Mouse (Mus musculus) neural tube, embryonic 15.5 days (tissue): ENCODE measurements at regions not wholly inside any gene's neighbourhood (a gene's known extent, or its start where the extent isn't known, plus 50 kb on each side); places are given as distances from the start of the nearest gene placed in this dataset.
"Not testable (repeated sequence)": the region's sequence is repeated elsewhere in the genome, so short reads cannot be mapped to it uniquely, and the experiment has no call there.

ENCODE experiments used
- ATAC-seq: fragments of 200-750 bp; cut with Nextera tagmentation; 2 replicates; pipeline ENCODE4 v1.8.0; 2017; ENCODE audit warnings: mild to moderate bottlenecking, moderate TSS enrichment, moderate library complexity; ENCODE audit not compliant: low FRiP score
- H3K27ac ChIP-seq: fragments of 300-500 bp; sonication (generic); replicated peaks from 2 replicates; pipeline ENCODE4 v1.5.1; 2015; ENCODE audit warnings: mild to moderate bottlenecking, inconsistent platforms
- H3K27me3 ChIP-seq: fragments of 300-500 bp; sonication (generic); replicated peaks from 2 replicates; pipeline ENCODE4 v1.6.1; 2015; ENCODE audit warnings: inconsistent platforms
- H3K36me3 ChIP-seq: fragments of 300-500 bp; sonication (generic); 2 replicates; pipeline ENCODE4 v1.6.1; 2015; ENCODE audit warnings: inconsistent platforms
- H3K4me1 ChIP-seq: fragments of 300-500 bp; sonication (generic); 2 replicates; pipeline ENCODE4 v1.6.1; 2015; ENCODE audit warnings: inconsistent platforms
- H3K4me2 ChIP-seq: fragments of 300-500 bp; sonication (generic); 2 replicates; pipeline ENCODE4 v1.6.1; 2015; ENCODE audit warnings: inconsistent platforms, mild to moderate bottlenecking, moderate library complexity
- H3K4me3 ChIP-seq: fragments of 300-500 bp; sonication (generic); replicated peaks from 2 replicates; pipeline ENCODE4 v1.5.1; 2015; ENCODE audit warnings: mild to moderate bottlenecking, inconsistent platforms
- H3K9ac ChIP-seq: fragments of 300-500 bp; sonication (generic); replicated peaks from 2 replicates; pipeline ENCODE4 v1.6.1; 2015; ENCODE audit warnings: mild to moderate bottlenecking, inconsistent platforms
- H3K9me3 ChIP-seq: fragments of 300-500 bp; sonication (generic); replicated peaks from 2 replicates; pipeline ENCODE4 v1.6.1; 2016; ENCODE audit warnings: inconsistent platforms
- whole genome bisulfite sequencing: fragments of 180-500 bp; shearing (Covaris S2); methylation state at CpG from one replicate; pipeline ENCODE4 v1.1.7; 2015; ENCODE audit warnings: mixed read lengths; 5-methylcytosine and 5-hydroxymethylcytosine counted together

DNA sequence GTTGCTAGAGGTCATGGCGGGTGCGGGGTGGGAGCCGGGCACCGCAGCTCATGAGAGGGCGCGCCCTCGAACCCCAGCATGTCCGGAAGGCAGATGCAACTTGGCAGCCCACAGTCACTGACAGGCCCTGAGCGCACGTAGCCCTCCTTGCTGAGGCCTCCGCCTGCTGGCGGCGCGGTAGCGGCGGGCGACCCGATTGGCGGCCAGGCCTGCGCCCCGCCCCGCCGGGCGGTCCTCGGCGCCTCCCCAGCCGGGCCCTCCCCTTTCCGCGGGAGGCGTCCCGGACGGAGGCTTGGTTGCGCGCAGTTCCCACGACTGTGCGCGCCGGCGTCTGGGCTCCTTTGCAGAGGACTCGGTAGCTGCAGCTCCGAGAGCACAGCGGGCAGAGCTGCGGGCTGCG, 301.9 kb downstream of the Hpcal1 start:
- Histone ChIP-seq H3K27ac (0 out of 2 replicates have a peak overlapping the region, but pooled peaks have one; percentile 20), H3K4me2 (peak overlapping the region; percentile 62), H3K9ac (peak overlapping the region; percentile 42), H3K4me3 (peak overlapping the region; percentile 54)
- ATAC-seq = peak; percentile 88; the same call in 1 of the 2 replicates
- not testable (repeated sequence) for H3K9me3 ChIP-seq, H3K27me3 ChIP-seq, H3K4me1 ChIP-seq, H3K36me3 ChIP-seq
- WGBS = under 1% methylated on average over 37 of the region's 44 CpGs

DNA sequence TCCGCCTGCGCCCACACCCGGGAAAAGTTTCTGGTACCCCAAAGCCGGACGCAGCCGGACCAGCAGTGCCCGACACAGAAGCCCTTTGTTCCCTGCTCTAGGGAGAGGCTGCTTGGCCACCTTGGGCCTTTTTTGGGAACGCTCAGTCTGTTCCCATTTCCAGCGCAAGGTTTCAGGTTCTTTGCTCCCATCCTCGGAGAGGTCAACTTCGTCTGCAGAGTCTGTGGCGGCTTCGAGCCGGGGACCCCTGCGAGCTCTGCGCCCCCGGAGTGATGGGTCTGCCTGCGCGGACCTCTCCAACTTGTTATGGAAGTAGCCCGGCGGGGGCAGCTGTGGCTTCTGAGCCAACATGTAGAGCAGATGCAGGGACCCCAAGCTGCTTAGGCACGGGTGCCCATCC, 302.7 kb downstream of the Hpcal1 start:
- 6% methylated on average over 21 of the region's 22 CpGs for WGBS
- not testable (repeated sequence) for H3K27ac ChIP-seq, H3K9me3 ChIP-seq, H3K27me3 ChIP-seq, H3K36me3 ChIP-seq, ATAC-seq, H3K4me1 ChIP-seq
- H3K4me3 ChIP-seq = peak overlapping the region; percentile 54
- H3K4me2 ChIP-seq = peak overlapping the region; percentile 62
- H3K9ac ChIP-seq = peak overlapping the region; percentile 42
